Mouse (Mus musculus): ENCODE data around the gene Upk3b.

GRCm38 (mm10) chr5:136019907-136020306 is 18.4 kb upstream of the Upk3b start:
- no peak for TF ChIP-seq EP300 (IDR thresholded peaks at IDR 0.05; ENCODE audit: low read depth)
- no peak for TF ChIP-seq CTCF (IDR thresholded peaks at IDR 0.05; ENCODE audit: low read depth)
